Mouse (Mus musculus): ENCODE measurements around the gene Fam160a2. TPM values are rescaled to one million over a fixed set of nuclear protein-coding genes. Genes with fewer than 3 reads are reported as not detected.

Gene Fam160a2
- 10 to 100 TPM; 64.6 to 72.6 (median 70.9) TPM for total RNA-seq (2022)

DNA sequence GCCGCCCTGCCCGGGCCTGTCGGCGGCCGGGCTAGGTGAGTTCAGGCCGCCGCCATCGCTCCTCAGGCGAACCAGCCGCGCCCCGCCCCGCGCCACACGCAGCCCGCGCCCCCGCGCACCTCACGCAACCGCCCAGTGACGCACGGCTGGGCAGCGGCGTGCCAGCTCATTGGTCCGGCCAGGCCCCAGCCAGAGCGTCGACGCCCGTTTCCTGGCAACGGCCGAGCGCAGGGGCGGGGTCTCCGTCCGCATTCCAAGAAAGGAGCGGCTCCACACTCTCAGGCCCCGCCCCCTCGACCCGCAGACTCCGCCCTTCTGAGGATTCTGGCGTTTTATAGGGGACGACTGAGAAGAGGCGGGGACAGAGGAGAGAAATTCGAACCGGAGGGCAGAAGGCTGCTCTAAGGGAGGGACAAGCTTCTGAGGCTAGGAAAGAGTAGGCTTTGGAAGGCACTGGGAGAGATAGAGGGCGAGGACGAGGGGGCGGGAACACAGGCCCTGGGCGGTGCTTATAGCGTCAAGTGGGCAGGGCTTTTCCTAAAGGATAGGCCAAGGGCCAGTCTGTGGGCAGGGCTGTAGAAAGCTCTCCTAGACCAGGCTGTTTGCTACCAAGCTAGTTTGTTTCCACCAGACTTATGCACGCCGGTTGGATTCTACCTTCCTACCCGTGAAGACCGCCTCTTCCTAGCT, at the start of gene Fam160a2:
Fam160a2 (minus strand) TSS at position 120 of the 690 bp plus-strand sequence.
- peak; percentile 97 to 99 for DNase-seq (ENCODE audit: low spot score in 2 of 2)

DNA sequence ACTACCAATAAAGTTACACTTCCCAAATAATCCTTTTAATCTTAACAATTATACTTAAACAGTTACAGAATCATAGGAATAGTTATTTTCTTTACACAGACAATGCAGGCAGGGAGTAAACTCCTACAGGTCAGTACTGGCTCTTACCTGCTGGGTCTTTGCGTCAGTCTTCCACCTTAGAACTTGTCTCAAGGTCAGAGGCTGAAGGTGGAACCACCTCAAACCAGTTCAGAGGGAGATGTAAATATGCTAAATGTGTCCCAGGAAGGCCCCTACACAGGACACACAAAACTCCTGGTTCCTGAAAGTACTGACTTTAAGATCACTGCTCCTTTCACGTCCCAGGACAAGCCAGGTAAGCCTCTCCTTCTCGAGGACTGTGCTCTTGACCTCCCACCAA, 45.2 kb upstream of the Fam160a2 start:
- no peak for DNase-seq (ENCODE audit: low spot score in 2 of 2)

DNA sequence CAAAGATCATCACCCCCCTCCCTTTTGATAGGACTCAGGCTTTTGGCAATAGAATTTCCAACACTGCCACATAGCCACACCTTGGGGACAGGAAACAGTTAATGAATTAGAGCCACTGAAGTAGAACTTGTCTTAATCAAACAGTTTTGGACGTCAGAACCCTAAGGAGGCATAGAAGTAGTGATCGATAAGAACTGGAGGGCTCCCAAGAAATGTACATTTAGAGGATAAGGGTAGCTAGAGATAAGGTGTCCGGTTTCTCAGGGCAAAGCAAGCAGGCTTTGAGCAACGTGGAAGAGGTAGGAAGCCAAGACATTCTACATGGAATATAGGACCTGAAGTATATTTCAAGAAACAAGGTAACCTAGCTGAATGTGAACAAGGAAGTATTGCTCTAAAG, 41.6 kb upstream of the Fam160a2 start:
- DNase-seq (ENCODE audit: low spot score in 2 of 2): no peak

DNA sequence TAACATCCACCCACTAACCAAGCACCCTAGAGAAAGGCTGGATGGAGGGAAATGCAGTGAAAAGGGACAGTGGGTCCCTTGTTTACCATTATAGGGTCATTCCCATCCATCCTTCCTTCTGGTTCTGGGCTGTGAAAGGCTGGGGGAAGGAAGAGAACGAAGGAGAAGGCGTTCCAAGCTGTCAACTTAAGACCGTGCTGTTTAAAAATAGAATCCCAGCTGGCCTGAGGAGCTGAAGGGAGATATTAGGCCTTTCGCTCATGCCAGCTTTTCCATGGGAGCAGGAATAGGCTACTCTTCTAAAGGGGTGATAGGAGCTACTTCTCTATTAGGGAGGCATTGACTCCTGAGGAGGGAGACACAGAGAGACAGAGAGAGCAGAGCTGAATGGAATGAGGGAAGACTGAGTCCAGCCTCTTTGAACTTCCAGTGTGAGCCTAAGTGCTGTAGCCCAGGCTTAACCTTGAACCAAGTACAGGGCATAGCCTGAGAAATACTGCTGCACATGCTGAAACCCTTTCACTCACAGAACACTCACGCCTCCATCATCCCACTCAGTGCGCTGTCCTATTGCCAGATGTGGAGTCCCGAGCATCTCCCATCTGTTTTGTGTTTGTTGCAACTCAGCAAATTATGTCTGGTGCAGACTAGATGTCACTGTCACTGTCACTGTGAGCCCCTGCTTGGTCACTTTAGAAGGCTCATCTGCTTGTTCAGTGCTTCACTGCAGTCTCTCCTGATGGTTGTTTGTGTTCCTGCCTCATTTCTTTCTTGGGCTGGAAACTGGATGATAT, 38.3 kb upstream of the Fam160a2 start:
- peak in 1 of 2 experiments; percentile 53 for DNase-seq (ENCODE audit: low spot score in 2 of 2)

DNA sequence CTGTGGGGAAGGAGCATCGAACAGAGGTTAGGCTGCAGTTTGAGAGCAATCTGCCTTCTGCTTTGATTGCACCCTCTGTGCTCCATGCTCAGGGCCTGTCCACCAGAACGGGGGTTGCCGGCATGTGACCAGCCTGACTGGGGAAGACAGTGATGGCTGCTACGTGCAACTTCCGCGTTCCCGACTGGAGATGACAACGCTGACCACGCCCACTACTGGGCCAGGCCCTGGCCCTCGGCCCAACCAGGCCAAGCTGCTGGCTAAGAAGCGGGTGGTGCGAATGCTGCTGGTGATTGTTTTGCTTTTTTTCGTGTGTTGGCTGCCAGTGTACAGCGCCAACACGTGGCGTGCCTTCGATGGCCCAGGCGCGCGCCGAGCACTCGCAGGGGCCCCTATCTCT, 34.9 kb upstream of the Fam160a2 start:
- no peak for DNase-seq (ENCODE audit: low spot score in 2 of 2)

DNA sequence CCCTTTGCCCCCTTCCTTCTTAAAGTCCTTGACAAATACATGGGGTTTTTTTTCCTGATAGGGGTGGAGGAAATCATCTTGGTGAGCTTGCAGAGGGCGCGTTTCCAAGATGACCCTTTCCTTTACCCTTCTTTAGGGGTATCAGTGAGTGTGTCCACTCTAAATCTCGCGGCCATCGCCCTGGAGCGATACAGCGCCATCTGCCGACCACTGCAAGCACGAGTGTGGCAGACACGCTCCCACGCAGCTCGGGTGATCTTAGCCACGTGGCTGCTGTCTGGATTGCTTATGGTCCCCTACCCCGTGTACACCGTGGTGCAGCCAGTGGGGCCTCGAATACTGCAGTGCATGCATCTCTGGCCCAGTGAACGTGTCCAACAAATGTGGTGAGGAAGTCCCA, 34.0 kb upstream of the Fam160a2 start:
- DNase-seq (ENCODE audit: low spot score in 2 of 2): no peak

DNA sequence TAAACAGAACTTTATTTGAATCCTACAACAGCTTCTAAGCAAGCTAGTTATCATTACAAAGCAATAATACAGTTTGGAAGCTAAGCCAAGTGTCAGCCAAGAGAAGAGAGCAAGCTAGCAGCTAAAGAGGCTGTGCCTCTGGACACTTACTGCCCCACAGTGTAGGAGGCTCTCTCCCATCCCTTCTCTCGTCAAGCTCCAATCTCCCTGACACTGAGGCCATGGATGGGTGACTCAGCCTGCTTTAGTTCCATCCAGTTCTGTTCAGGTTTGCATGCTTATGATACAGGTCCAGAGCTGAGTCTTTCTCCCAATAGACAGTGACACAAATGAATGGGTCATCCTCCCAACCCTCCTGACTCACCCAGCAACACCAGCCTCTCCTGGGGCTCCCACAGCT, 32.2 kb upstream of the Fam160a2 start:
- DNase-seq (ENCODE audit: low spot score in 2 of 2): no peak

DNA sequence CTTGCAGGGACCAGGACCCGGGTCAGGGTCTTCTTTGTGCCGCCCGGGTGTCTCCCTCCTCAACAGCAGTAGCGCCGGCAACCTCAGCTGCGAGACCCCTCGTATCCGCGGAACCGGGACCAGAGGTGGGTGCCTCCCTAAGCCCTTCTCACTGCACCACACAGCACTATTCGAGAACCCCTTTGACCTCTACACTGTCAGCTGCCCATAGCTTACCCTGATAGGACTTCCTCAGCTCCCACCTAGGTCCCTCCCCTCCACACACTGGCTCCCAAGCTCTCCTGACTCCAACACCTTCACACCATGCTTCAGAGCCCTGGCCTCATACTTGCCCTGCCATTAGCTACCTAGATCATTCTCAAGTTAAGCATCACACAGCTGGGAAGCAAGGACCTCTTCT, 26.2 kb upstream of the Fam160a2 start:
- no peak for DNase-seq (ENCODE audit: low spot score in 2 of 2)

DNA sequence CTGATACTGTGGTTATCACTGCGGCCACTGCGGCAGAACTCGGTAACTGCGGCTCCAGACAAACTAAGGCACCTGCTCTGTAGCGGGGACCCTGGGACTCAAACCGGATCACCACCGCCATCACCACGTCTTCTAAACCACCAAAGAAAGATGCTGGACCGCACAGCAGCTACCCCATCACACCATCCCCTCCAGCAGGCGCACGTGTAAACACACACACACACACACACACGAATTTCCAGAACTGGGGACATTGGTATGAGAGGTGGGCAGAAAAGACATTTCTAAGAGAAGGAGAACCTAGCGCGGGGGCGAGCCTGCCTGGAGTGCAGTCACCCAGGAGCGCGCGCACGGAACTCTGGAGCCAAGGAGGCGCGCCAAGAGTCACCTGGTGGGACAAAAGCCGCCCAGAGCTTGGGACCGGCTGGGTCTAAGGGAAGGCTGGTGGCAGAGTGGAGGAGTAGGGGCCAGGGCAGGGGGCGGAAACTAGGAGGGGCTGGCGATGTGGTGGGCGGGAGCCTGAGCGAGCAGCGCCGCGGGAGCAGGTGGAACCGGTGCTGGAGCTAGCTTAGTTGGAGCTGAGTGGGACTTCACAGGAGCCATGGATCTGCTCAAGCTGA, 25.7 kb upstream of the Fam160a2 start, which contains the start of gene Cckbr:
Cckbr (plus strand) TSS at position 308 of the 620 bp plus-strand sequence.
- peak in 1 of 2 experiments; percentile 65 for DNase-seq (ENCODE audit: low spot score in 2 of 2)

DNA sequence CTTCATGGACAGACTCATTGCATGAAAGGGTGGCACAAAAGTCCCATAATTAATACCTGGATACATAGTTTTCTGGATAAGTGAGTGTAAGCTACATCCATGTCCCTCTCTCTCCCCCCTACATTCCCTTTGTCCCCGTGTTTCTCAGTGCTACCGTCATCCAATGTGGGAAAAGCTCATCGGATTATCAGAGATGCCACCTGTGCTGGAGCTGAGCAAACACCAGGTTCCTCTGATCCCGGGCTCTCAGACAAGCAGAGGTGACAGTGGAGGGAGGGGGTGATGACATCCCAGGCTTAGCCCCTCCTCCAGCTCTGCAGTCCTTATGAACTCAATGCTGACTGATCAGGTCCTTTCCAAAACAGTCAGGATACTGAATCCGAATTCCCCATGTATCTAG, 24.5 kb upstream of the Fam160a2 start:
- DNase-seq (ENCODE audit: low spot score in 2 of 2): no peak

DNA sequence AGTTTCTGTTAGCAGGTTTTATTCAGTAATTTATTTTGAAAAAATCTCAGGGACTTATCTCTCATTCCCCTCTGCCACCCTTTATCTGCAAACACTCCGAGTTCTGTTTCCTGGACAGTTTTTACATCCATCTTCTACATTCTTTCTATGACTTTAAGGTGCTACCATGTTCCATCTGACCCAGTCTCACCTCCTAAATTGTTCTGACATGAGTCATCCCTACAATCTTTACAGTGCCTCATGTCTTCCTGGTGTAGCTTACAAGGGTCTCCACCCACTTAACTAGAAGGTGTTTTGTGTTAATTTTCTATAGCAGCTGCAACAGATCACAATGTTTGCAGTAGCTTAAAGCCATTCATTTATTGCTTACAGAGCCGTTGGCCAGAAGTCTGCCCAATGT, 21.0 kb upstream of the Fam160a2 start:
- DNase-seq (ENCODE audit: low spot score in 2 of 2): no peak

DNA sequence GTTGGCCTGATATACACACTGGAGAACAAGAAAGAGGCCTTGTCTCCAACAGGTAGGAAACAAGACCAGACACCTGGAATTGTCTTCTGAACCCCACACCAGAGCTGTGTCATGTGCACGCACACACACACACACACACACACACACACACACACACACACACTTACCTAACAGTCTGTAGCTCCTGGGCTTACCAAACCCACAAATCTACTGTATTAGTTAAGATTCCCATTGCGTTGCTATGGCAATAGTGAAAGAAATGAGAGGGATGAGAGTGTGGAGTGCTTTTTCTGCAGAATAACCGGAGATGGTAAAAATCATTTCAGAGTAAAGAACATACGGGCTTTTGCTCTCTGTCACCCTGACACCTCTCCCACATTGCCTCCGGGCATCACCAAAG, 18.3 kb upstream of the Fam160a2 start:
- DNase-seq (ENCODE audit: low spot score in 2 of 2): no peak

DNA sequence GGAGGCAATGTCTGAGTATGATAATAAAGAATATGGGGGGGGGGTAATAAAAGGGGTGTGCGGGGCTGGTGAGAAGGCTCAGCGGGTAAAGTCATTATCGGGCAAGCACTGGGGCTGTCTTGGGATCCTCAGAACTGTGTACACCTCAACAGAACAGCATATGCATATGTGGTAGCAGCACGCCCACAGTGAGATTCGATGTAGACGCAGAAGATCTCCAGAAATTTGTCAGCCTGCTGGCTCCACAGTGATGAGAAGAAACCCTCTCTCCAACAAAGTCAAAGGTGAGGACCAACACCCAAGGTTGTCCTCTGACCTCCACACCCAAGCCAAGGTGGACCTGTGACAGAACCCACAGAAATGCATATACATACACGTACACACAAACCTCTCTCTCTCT, 16.7 kb upstream of the Fam160a2 start:
- DNase-seq (ENCODE audit: low spot score in 2 of 2): no peak

DNA sequence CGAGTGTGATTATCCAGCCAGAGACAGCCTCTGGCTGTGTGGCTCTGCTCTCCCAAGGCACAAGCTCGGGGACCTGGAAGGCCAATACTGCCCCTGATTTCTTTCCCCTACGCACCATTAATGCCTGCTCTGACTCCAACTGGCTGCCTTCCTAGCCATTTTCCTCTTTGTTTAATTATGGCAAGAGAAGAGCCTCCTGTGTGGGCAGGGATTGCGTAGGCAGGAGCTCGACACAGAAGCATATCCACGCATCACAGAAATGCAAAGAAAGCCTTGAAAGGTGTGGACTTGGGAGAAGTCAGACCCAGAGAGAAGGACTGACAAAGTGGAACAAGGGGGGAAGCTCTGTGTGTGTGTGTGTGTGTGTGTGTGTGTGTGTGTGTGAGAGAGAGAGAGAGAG, 14.5 kb upstream of the Fam160a2 start:
- DNase-seq (ENCODE audit: low spot score in 2 of 2): peak in 1 of 2 experiments; percentile 61

DNA sequence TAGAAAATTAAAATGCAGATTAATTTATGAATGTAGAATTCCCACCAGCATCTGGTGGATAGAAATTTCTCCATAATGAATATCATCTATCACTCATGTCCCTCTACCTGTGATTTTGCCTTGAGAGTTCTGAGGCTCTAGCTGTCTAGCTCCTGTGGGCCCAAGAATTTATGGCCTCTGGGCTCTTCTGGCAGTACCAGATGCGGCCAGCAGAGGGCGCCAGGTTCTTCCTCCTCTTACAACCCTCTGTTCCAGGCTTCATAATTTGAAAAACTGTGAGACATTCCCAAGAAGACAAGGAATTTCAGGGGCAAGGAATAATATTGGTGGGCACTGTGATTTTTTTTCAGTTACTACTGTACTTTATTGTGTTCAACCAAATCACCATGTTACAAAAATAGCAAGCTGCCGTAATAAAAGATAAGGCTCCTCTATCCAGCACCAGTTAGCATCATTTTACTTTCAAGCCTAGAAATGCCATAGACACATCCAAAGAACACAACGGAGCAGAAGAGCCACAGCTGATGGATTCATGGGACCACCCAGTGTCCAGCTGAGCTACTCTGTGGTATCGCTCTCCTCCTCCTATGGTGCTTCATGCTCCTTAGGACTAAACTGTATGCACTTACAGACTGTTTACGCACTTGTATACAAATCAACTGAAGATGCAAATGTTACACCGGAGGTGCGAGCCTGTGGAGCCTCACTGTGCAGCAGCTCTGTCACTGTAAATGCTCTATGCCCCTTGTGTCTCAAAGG, 12.2 kb upstream of the Fam160a2 start:
- DNase-seq (ENCODE audit: low spot score in 2 of 2): peak; percentile 67 to 94

DNA sequence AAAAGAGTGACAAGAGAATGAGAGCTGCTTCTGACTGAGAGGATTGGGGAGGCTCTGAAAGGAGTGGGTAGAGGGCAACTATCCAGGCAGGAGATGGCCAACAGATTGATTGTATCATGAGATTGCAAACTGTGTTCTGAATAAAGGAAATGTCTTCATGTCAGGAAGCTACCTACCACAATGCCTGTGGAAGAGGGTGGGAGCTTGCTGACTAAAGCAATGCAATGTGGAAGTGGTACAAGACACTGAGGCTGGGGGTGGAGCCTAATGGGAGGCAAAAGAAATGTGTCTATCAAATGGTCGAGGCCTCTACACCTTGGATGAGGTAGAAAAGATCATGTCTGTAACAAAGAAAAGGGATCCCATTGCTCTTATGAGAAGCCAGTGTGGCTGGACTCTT, 6.5 kb upstream of the Fam160a2 start:
- DNase-seq (ENCODE audit: low spot score in 2 of 2): no peak

DNA sequence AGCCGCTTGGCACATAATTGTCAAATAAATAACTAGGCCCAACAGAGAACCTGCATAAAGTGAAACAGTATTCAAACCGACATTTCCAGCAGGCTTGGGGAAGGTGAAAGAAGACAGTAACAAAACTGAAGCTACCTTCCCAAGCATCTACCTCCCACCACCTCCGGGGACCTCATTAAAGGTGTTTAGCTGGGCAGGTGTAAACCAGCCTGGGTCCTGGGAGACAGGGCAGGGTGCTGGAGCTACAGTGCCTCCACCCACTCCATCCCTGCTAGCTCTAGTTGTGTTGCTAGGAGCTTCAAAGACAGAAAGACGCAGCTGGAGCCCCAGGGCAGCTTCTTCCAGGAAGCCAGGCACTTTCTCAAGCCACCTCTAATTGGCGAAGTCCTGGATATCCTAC, 4.4 kb upstream of the Fam160a2 start, which contains the start of gene Cnga4:
Cnga4 (plus strand) TSS at position 301 of the 400 bp plus-strand sequence.
- DNase-seq (ENCODE audit: low spot score in 2 of 2): no peak

DNA sequence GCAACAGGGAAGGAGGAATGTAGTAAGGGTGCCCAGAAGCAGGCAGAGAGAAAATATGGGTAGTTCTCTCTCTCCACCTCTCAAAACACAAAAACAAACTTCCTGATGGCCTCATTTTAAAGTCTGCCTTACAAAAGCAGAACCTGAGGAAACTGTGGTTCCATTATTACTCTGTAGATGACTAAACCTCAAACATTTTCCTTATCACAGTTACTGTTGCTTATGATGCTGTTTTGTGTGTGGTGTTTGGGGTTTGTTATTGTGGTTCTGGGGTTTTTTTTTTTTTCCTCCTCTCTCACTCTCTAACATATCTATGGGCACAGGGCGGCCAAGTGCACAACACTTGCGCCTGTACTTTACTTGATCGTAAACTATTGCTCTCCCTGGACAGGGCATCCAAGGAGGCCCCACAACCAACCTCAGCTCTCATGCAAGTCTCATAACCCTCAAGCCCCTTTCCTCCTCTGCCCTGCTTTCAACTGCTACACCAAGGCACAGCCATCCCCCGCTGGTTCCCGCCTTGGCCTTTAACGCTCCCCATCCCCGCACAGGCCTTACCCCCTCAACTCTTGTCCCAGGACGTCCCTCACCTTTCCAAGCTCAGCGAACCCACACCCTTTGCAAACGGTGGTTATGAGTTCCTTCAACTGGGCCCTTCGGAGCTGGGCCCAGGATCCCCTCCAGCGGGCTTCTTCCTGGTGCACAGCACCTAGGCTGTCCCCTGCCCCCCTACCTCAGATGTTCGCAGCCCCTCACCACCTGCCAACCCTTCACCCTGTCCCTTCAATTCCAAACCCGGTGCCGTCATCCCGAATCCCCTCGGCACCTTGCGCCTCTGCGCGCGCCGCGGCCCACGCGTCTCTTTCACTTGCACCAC, 558 bp downstream of the Fam160a2 start:
- no peak for DNase-seq (ENCODE audit: low spot score in 2 of 2)

DNA sequence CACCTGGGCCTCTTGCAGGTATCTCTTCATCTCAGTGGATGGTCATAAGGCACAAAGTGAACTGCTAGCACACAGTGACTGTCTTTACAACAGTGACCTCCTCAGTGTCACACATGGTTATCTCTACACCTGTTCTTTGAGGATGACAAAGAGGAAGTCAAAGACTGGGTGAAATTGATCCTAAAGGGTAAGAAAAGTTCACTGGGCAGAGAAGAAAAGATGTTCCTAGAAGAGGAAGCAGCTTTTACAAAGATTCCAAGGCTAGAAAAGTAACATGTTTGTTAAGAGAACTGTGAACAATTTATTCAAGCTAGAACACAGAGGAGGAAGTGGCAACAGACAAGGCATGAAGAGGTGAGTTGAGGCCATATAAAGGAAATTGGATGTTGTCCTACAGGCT, 3.7 kb downstream of the Fam160a2 start:
- DNase-seq (ENCODE audit: low spot score in 2 of 2): no peak

DNA sequence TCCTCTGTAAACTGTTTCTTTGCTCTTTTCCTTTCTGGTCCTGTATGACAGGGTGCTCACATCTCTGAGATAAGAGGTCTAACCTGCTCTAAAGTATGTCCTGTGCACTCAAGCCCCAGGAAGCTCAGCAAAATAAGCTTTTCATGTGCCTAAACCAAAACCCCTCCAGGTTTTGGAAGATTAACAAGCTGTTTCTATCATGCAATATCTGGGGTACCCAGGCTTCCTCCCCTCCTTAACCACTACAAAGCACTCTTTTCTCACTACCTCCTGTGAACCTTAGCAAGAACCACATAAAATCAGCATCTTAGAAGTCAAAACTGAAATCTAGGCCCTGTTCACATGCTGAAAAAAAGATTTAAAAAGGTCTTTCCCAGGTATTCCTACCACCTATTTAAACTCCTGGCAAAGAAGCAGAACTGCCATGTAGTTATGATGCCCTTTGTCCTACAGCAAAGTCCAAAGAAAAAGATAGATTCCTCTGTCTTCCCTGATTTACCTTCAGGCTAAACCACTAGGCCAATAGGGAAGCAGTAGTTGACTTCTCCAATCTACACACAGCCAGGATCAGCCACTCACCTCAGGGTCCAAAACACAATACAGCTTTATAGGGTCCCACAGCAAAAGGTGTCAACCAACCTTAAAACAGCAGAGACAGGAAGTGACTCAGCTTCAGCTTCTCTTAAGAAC, 4.6 kb downstream of the Fam160a2 start:
- DNase-seq (ENCODE audit: low spot score in 2 of 2): no peak

Measured in left cerebral cortex, adult 8-10 months (tissue).